Comparison of ENCODE assay signal across 10 mouse cellular contexts in genomic region chr5:105930282-105930681, GRCm38 (mm10). TPM values are rescaled to one million over a fixed set of nuclear protein-coding genes. Genes with fewer than 3 reads are reported as not detected.
DNase-seq lines count a peak whose midpoint lies in the region; ATAC-seq and TF ChIP-seq lines count a peak whose summit lies in the region.
"Had no signal": no experiment of that assay in that cellular context is flagged by ENCODE, and none has a peak within 500 bp of the region (broad histone marks: within the 10 kb centered on the region; RNA-seq: fewer than 3 reads in every experiment).

No protein-coding gene starts in this region.

- ATAC-seq in Patski: peak; percentile 26

- peak in 1 of 2 experiments; percentile 17 for DNase-seq in layer of hippocampus, adult 2 months (ENCODE audit: low spot score in 2 of 2)
- no peak for DNase-seq in layer of hippocampus, adult 8-10 months (ENCODE audit: low spot score in 2 of 2)
- DNase-seq in Patski (ENCODE audit: low read depth, low spot score): no peak
- peak; percentile 27 to 49 for DNase-seq in cerebellum, postnatal 25 days
- peak; percentile 5 to 15 for DNase-seq in natural killer cell, adult 2 months (ENCODE audit: low spot score in 2 of 2)
- DNase-seq in urinary bladder, postnatal 4 days (ENCODE audit: low spot score in 2 of 2): no peak
- no peak for DNase-seq in left cerebral cortex, adult 8-10 months (ENCODE audit: low spot score in 2 of 2)
- no peak for DNase-seq in gastrocnemius, postnatal 25 days

- H3K27me3 ChIP-seq in Patski: peaks cover 4% of the 10 kb centered on the region
- H3K27me3 ChIP-seq: embryonic facial prominence, embryonic 12.5 days had no signal

- POLR2A ChIA-PET in Patski (lab: Charles Lee): interaction anchor here (0.6 kb wide), 1 partner anchor 962 kb away, joined by 3 read pairs; no protein-coding TSS in a partner anchor

- H3K4me3 ChIP-seq in layer of hippocampus, adult 2 months: no peak overlapping the region
- H3K4me3 ChIP-seq: embryonic facial prominence, embryonic 12.5 days; myocyte had no signal

- CTCF ChIA-PET in Patski (lab: Charles Lee): interaction anchor here (0.8 to 1.4 kb wide), 4 partner anchors 8 to 51 kb away, joined by 3 to 10 read pairs (median 4); no protein-coding TSS in a partner anchor

- peak; percentile 86 for TF ChIP-seq CTCF in layer of hippocampus, adult 2 months (conservative IDR thresholded peaks at IDR 0.05)
- peak; percentile 72 for TF ChIP-seq CTCF in Patski (IDR thresholded peaks at IDR 0.05)

- H3K27ac ChIP-seq in layer of hippocampus, adult 2 months: no peak overlapping the region
- H3K27ac ChIP-seq: embryonic facial prominence, embryonic 12.5 days had no signal

- in situ Hi-C loops in Patski (cut with MboI; ENCODE audit: low pct_unique_long_range_greater_than_20kb): no loop called here

RNA-seq across cellular contexts. Expression of gene Zfp326, which starts 53.9 kb away (rescaled TPM):
- 10 to 100 TPM; 37.7 to 37.9 TPM for total RNA-seq in layer of hippocampus, adult 2 months (2021)
- 10 to 100 TPM; 27.6 to 44.9 (median 35.3) TPM for total RNA-seq in layer of hippocampus, adult 8-10 months (2022)
- polyA plus RNA-seq in Patski (2021): 47.3 TPM
- total RNA-seq in left cerebral cortex, adult 8-10 months (2022): 10 to 100 TPM; 23.4 to 31.5 (median 29.7) TPM
- total RNA-seq in gastrocnemius, postnatal 25 days (2021): 1 to 10 TPM; 8.3 to 8.5 TPM

Comparison
In these comparisons a context has a peak if more than half of its experiments do, and no peak if none do; other contexts are left out.
1. DNase-seq: peak in cerebellum, postnatal 25 days (2 of 2) and natural killer cell, adult 2 months (2 of 2); none in layer of hippocampus, adult 8-10 months (0 of 2), Patski (single experiment), urinary bladder, postnatal 4 days (0 of 2), left cerebral cortex, adult 8-10 months (0 of 2) and gastrocnemius, postnatal 25 days (single experiment).